Mouse (Mus musculus) forebrain, embryonic 12.5 days (tissue): ENCODE data around the gene Tsfm. TPM values are rescaled to one million over a fixed set of nuclear protein-coding genes. Genes with fewer than 3 reads are reported as not detected.
A peak's percentile ranks its signal among the peaks of the same experiment; 100 is the strongest.

Source experiments
- ATAC-seq: fragments of 200-750 bp; cut with Nextera tagmentation; 2 replicates; pipeline ENCODE4 v1.8.0; 2017; ENCODE audit warnings: moderate TSS enrichment; ENCODE audit not compliant: low FRiP score
- H3K27ac ChIP-seq: fragments of 300-500 bp; sonication (generic); 2 replicates; pipeline ENCODE4 v1.5.1; 2016; ENCODE audit warnings: mild to moderate bottlenecking
- H3K27me3 ChIP-seq: fragments of 300-500 bp; sonication (generic); 2 replicates; pipeline ENCODE4 v1.6.1; 2016; ENCODE audit warnings: mild to moderate bottlenecking
- H3K36me3 ChIP-seq: fragments of 300-500 bp; sonication (generic); replicated peaks from 2 replicates; pipeline ENCODE4 v1.6.1; 2016; ENCODE audit warnings: mild to moderate bottlenecking
- H3K4me1 ChIP-seq: fragments of 300-500 bp; sonication (generic); 2 replicates; pipeline ENCODE4 v1.6.1; 2016
- H3K4me2 ChIP-seq: fragments of 300-500 bp; sonication (generic); 2 replicates; pipeline ENCODE4 v1.6.1; 2016; ENCODE audit warnings: mild to moderate bottlenecking, moderate library complexity
- H3K4me3 ChIP-seq: fragments of 300-500 bp; sonication (generic); replicated peaks from 2 replicates; pipeline ENCODE4 v1.5.1; 2016; ENCODE audit warnings: mild to moderate bottlenecking
- H3K9ac ChIP-seq: fragments of 300-500 bp; sonication (generic); 2 replicates; pipeline ENCODE4 v1.6.1; 2016; ENCODE audit warnings: mild to moderate bottlenecking
- H3K9me3 ChIP-seq: fragments of 300-500 bp; sonication (generic); 2 replicates; pipeline ENCODE4 v1.6.1; 2016
- WGBS: fragments of 180-500 bp; shearing (Covaris S2); methylation state at CpG from one replicate; pipeline ENCODE4 v1.1.7; 2016; 5-methylcytosine and 5-hydroxymethylcytosine counted together
- polyA plus RNA-seq: library from polyadenylated mRNA; unstranded; fragments of >200 nt; fragmentation: Nextera tagmentation; extraction: Ambion mirVana; gene quantifications from 2 replicates; pipeline ENCODE4 v1.2.1, GENCODE M21; 2016

Tsfm gene
- polyA plus RNA-seq, 1 experiment from 2014 or later, result 82.8 TPM

GRCm38 (mm10) chr10:127048608-127049394 lies 18.2 kb upstream of the Tsfm start:
- H3K27ac ChIP-seq, result no peak overlapping the region
- ATAC-seq, result no peak
- 6% methylated on average over 35 of the region's 35 CpGs for WGBS
- H3K4me2 ChIP-seq, result no peak overlapping the region; the same call in 1 of the 2 replicates
- H3K9me3 ChIP-seq, result no peaks in the 10 kb centered on the region
- H3K4me3 ChIP-seq, result peak overlapping the region; percentile 10; the same call in 1 of the 2 replicates
- H3K9ac ChIP-seq, result no peak overlapping the region
- peaks cover 14% of the 10 kb centered on the region for H3K36me3 ChIP-seq
- peaks cover 51% of the 10 kb centered on the region for H3K27me3 ChIP-seq
- peaks cover 10% of the 10 kb centered on the region; the same call in 1 of the 2 replicates for H3K4me1 ChIP-seq

GRCm38 (mm10) chr10:127047954-127048353 lies 17.3 kb upstream of the Tsfm start, which contains the start of gene Cyp27b1:
Gene Cyp27b1, plus strand, starts transcription at chr10:127048250.
- WGBS, result 33% methylated on average over 5 of the region's 5 CpGs
- ATAC-seq, result no peak
- H3K9me3 ChIP-seq, result no peaks in the 10 kb centered on the region
- no peak within 1 kb of the TSS for H3K27ac ChIP-seq
- no peak within 1 kb of the TSS; the same call in 1 of the 2 replicates for H3K4me2 ChIP-seq
- no peak within 1 kb of the TSS for H3K9ac ChIP-seq
- H3K27me3 ChIP-seq, result peaks cover 51% of the 10 kb centered on the region
- H3K4me1 ChIP-seq, result peaks cover 14% of the 10 kb centered on the region
- peaks cover 10% of the 10 kb centered on the region for H3K36me3 ChIP-seq
- no peak within 1 kb of the TSS; the same call in 1 of the 2 replicates for H3K4me3 ChIP-seq

GRCm38 (mm10) chr10:127043187-127043586 lies 12.5 kb upstream of the Tsfm start:
- H3K27me3 ChIP-seq, result peaks cover 28% of the 10 kb centered on the region
- no peak overlapping the region for H3K9ac ChIP-seq
- H3K36me3 ChIP-seq, result peaks cover 10% of the 10 kb centered on the region
- H3K9me3 ChIP-seq, result no peaks in the 10 kb centered on the region
- WGBS, result 83% methylated on average over 6 of the region's 6 CpGs
- ATAC-seq, result no peak
- no peak overlapping the region for H3K27ac ChIP-seq
- H3K4me2 ChIP-seq, result no peak overlapping the region
- peaks cover 18% of the 10 kb centered on the region for H3K4me1 ChIP-seq
- 0 out of 2 replicates have a peak overlapping the region, but pooled peaks have one; percentile 82 for H3K4me3 ChIP-seq

- H3K9me3 ChIP-seq, result no peaks in the 10 kb centered on the region
- peaks cover 10% of the 10 kb centered on the region for H3K36me3 ChIP-seq
- 16% methylated on average over 5 of the region's 5 CpGs for WGBS
- H3K27ac ChIP-seq, result no peak overlapping the region
- ATAC-seq, result no peak
- H3K4me1 ChIP-seq, result peaks cover 18% of the 10 kb centered on the region
- peak overlapping the region; percentile 71; the same call in 1 of the 2 replicates for H3K9ac ChIP-seq
- peak overlapping the region; percentile 99 for H3K4me2 ChIP-seq
- H3K4me3 ChIP-seq, result peak overlapping the region; percentile 82
- H3K27me3 ChIP-seq, result peaks cover 22% of the 10 kb centered on the region
These were observed 12.0 kb upstream of the Tsfm start for GRCm38 (mm10) chr10:127042468-127043115.

GRCm38 (mm10) chr10:127041774-127042338 lies 11.2 kb upstream of the Tsfm start:
- no peaks in the 10 kb centered on the region for H3K9me3 ChIP-seq
- peaks cover 19% of the 10 kb centered on the region for H3K27me3 ChIP-seq
- H3K4me1 ChIP-seq, result peaks cover 18% of the 10 kb centered on the region
- peak overlapping the region; percentile 82 for H3K4me3 ChIP-seq
- peaks cover 10% of the 10 kb centered on the region for H3K36me3 ChIP-seq
- under 1% methylated on average over 44 of the region's 44 CpGs for WGBS
- peak overlapping the region; percentile 71 for H3K9ac ChIP-seq
- peak overlapping the region; percentile 99 for H3K4me2 ChIP-seq
- ATAC-seq, result peak; percentile 91
- H3K27ac ChIP-seq, result no peak overlapping the region

- H3K4me2 ChIP-seq, result peak within 1 kb of the TSS; percentile 99
- under 1% methylated on average over 28 of the region's 28 CpGs for WGBS
- peaks cover 19% of the 10 kb centered on the region for H3K27me3 ChIP-seq
- H3K4me3 ChIP-seq, result peak within 1 kb of the TSS; percentile 82
- peaks cover 10% of the 10 kb centered on the region for H3K36me3 ChIP-seq
- no peak within 1 kb of the TSS for H3K27ac ChIP-seq
- no peaks in the 10 kb centered on the region for H3K9me3 ChIP-seq
- H3K9ac ChIP-seq, result peak within 1 kb of the TSS; percentile 71
- peak; percentile 73 for ATAC-seq
- H3K4me1 ChIP-seq, result peaks cover 18% of the 10 kb centered on the region
These were observed 10.7 kb upstream of the Tsfm start, which contains the start of the genes Mettl1 and Eef1akmt3 for GRCm38 (mm10) chr10:127041274-127041766. Gene Mettl1, plus strand, starts transcription at chr10:127041414. Gene Eef1akmt3, minus strand, starts transcription at chr10:127041513.

- peak overlapping the region; percentile 71 for H3K9ac ChIP-seq
- no peak for ATAC-seq
- H3K4me1 ChIP-seq, result peaks cover 18% of the 10 kb centered on the region
- WGBS, result under 1% methylated on average over 20 of the region's 20 CpGs
- peaks cover 10% of the 10 kb centered on the region for H3K36me3 ChIP-seq
- peak overlapping the region; percentile 82 for H3K4me3 ChIP-seq
- H3K27ac ChIP-seq, result no peak overlapping the region
- H3K27me3 ChIP-seq, result peaks cover 19% of the 10 kb centered on the region
- H3K4me2 ChIP-seq, result peak overlapping the region; percentile 99
- H3K9me3 ChIP-seq, result no peaks in the 10 kb centered on the region
These were observed 10.1 kb upstream of the Tsfm start for GRCm38 (mm10) chr10:127040569-127041214.

- H3K9ac ChIP-seq, result no peak overlapping the region; the same call in 1 of the 2 replicates
These were observed 7.0 kb upstream of the Tsfm start for GRCm38 (mm10) chr10:127037641-127038040.

GRCm38 (mm10) chr10:127036273-127036672 lies 5.6 kb upstream of the Tsfm start:
- Histone ChIP-seq H3K4me1 (peaks cover 6% of the 10 kb centered on the region), H3K4me2 (no peak overlapping the region), H3K9me3 (no peaks in the 10 kb centered on the region), H3K9ac (no peak overlapping the region), H3K27ac (no peak overlapping the region), H3K27me3 (peaks cover 19% of the 10 kb centered on the region), H3K36me3 (no peaks in the 10 kb centered on the region), H3K4me3 (no peak overlapping the region)
- WGBS, result 89% methylated on average over 12 of the region's 12 CpGs
- ATAC-seq, result no peak

More at GRCm38 (mm10) chr10:127037641-127038040, 7.0 kb upstream of the Tsfm start:
- Histone ChIP-seq H3K4me1 (peaks cover 11% of the 10 kb centered on the region), H3K9me3 (no peaks in the 10 kb centered on the region), H3K4me3 (no peak overlapping the region), H3K27ac (no peak overlapping the region), H3K27me3 (peaks cover 19% of the 10 kb centered on the region), H3K36me3 (no peaks in the 10 kb centered on the region), H3K4me2 (no peak overlapping the region)
- ATAC-seq, result no peak
- WGBS, result 78% methylated on average over 12 of the region's 12 CpGs

- no peak overlapping the region for H3K9ac ChIP-seq
- H3K27me3 ChIP-seq, result no peaks in the 10 kb centered on the region
- no peak overlapping the region for H3K4me2 ChIP-seq
- H3K9me3 ChIP-seq, result no peaks in the 10 kb centered on the region
- WGBS, result 85% methylated on average over 8 of the region's 8 CpGs
- no peak overlapping the region for H3K4me3 ChIP-seq
- no peak overlapping the region for H3K27ac ChIP-seq
- peaks cover 11% of the 10 kb centered on the region for H3K4me1 ChIP-seq
- peaks cover 6% of the 10 kb centered on the region for H3K36me3 ChIP-seq
- no peak for ATAC-seq
These were observed 2.7 kb upstream of the Tsfm start for GRCm38 (mm10) chr10:127033301-127033741.

GRCm38 (mm10) chr10:127018422-127018821 lies 12.2 kb downstream of the Tsfm start:
- Histone ChIP-seq H3K9me3 (no peaks in the 10 kb centered on the region), H3K4me3 (no peak overlapping the region), H3K4me2 (no peak overlapping the region), H3K9ac (no peak overlapping the region), H3K36me3 (peaks cover 21% of the 10 kb centered on the region), H3K27ac (no peak overlapping the region), H3K27me3 (no peaks in the 10 kb centered on the region), H3K4me1 (peaks cover 9% of the 10 kb centered on the region; the same call in 1 of the 2 replicates)
- WGBS, result 84% methylated on average over 16 of the region's 16 CpGs
- ATAC-seq, result no peak
